ENCODE assay signal across 8 mouse cellular contexts in genomic region chr6:88074752-88075554, GRCm38 (mm10). TPM values are rescaled to one million over a fixed set of nuclear protein-coding genes. Genes with fewer than 3 reads are reported as not detected.
DNase-seq lines count a peak whose midpoint lies in the region; ATAC-seq and TF ChIP-seq lines count a peak whose summit lies in the region.

No protein-coding gene starts in this region.

- ATAC-seq in embryonic facial prominence, embryonic 14.5 days (ENCODE audit: low read depth), result peak; percentile 99
- ATAC-seq in limb, embryonic 13.5 days (ENCODE audit: low FRiP score, low read depth), result peak; percentile 99
- peak; percentile 96 for ATAC-seq in midbrain, embryonic 16.5 days

- peak; percentile 95 for TF ChIP-seq EP300 in heart, adult 2 months (IDR thresholded peaks at IDR 0.05; ENCODE audit: insufficient read depth, low read depth, low read length)

- peak overlapping the region; percentile 70 for H3K4me2 ChIP-seq in embryonic facial prominence, embryonic 14.5 days (ENCODE audit: low read depth, low read length)
- H3K4me2 ChIP-seq in limb, embryonic 13.5 days (replicated peaks), result peak overlapping the region; percentile 71
- H3K4me2 ChIP-seq in midbrain, embryonic 16.5 days (ENCODE audit: low read length), result peak overlapping the region; percentile 47

- H3K4me1 ChIP-seq in embryonic facial prominence, embryonic 14.5 days (ENCODE audit: control insufficient read depth, insufficient read depth, low read length), result no peaks in the 10 kb centered on the region
- H3K4me1 ChIP-seq in heart, adult 2 months (ENCODE audit: control insufficient read depth, insufficient read depth, low read length), result no peaks in the 10 kb centered on the region
- no peaks in the 10 kb centered on the region for H3K4me1 ChIP-seq in limb, embryonic 13.5 days
- H3K4me1 ChIP-seq in midbrain, embryonic 16.5 days (ENCODE audit: control insufficient read depth, insufficient read depth, low read length), result peaks cover 4% of the 10 kb centered on the region

- DNase-seq in 3T3-L1 (ENCODE audit: low read depth, low spot score), result peak; percentile 89
- peak; percentile 77 to 91 for DNase-seq in adrenal gland, postnatal 4 days (ENCODE audit: low spot score in 2 of 2)
- peak; percentile 98 for DNase-seq in embryonic facial prominence, embryonic 14.5 days (ENCODE audit: low spot score)
- DNase-seq in heart, adult 2 months, result peak; percentile 93 to 96
- peak; percentile 97 to 98 for DNase-seq in kidney, adult 8-10 months
- peak; percentile 83 to 91 for DNase-seq in spleen, postnatal 10 days (ENCODE audit: low spot score in 2 of 2)

- 5% methylated on average over 32 of the region's 32 CpGs for WGBS in embryonic facial prominence, embryonic 14.5 days
- WGBS in heart, adult 2 months, result 3% methylated on average over 32 of the region's 32 CpGs
- WGBS in limb, embryonic 13.5 days, result 4% methylated on average over 32 of the region's 32 CpGs
- WGBS in midbrain, embryonic 16.5 days, result 2% methylated on average over 32 of the region's 32 CpGs

- peak overlapping the region; percentile 87 for H3K27ac ChIP-seq in embryonic facial prominence, embryonic 14.5 days (replicated peaks; ENCODE audit: low read depth, low read length)
- peak overlapping the region; percentile 92 for H3K27ac ChIP-seq in heart, adult 2 months
- peak overlapping the region; percentile 86 for H3K27ac ChIP-seq in limb, embryonic 13.5 days
- peak overlapping the region; percentile 75 for H3K27ac ChIP-seq in midbrain, embryonic 16.5 days (ENCODE audit: low read length)

- no peaks in the 10 kb centered on the region for H3K9me3 ChIP-seq in embryonic facial prominence, embryonic 14.5 days (ENCODE audit: control insufficient read depth, low read length)
- no peaks in the 10 kb centered on the region for H3K9me3 ChIP-seq in limb, embryonic 13.5 days
- H3K9me3 ChIP-seq in midbrain, embryonic 16.5 days (replicated peaks; ENCODE audit: control insufficient read depth, low read length, poor library complexity, severe bottlenecking), result no peaks in the 10 kb centered on the region

- peak overlapping the region; percentile 63 for H3K9ac ChIP-seq in embryonic facial prominence, embryonic 14.5 days (ENCODE audit: low read depth, low read length)
- peak overlapping the region; percentile 35 for H3K9ac ChIP-seq in heart, adult 2 months (ENCODE audit: low read depth, low read length)
- peak overlapping the region; percentile 68 for H3K9ac ChIP-seq in limb, embryonic 13.5 days
- H3K9ac ChIP-seq in midbrain, embryonic 16.5 days (ENCODE audit: low read depth, low read length), result peak overlapping the region; percentile 49

- H3K36me3 ChIP-seq in embryonic facial prominence, embryonic 14.5 days (ENCODE audit: control insufficient read depth, insufficient read depth, low read length), result no peaks in the 10 kb centered on the region
- no peaks in the 10 kb centered on the region for H3K36me3 ChIP-seq in heart, adult 2 months (ENCODE audit: control insufficient read depth, insufficient read depth, low read length)
- no peaks in the 10 kb centered on the region for H3K36me3 ChIP-seq in limb, embryonic 13.5 days
- no peaks in the 10 kb centered on the region for H3K36me3 ChIP-seq in midbrain, embryonic 16.5 days (ENCODE audit: control insufficient read depth, insufficient read depth, low read length)

- peak overlapping the region; percentile 42 for H3K4me3 ChIP-seq in embryonic facial prominence, embryonic 14.5 days (ENCODE audit: low read depth, low read length)
- H3K4me3 ChIP-seq in heart, adult 2 months, result peak overlapping the region; percentile 55
- peak overlapping the region; percentile 47 for H3K4me3 ChIP-seq in limb, embryonic 13.5 days
- H3K4me3 ChIP-seq in midbrain, embryonic 16.5 days (ENCODE audit: low read depth, low read length), result peak overlapping the region; percentile 36

- H3K27me3 ChIP-seq in embryonic facial prominence, embryonic 14.5 days (replicated peaks; ENCODE audit: control insufficient read depth, insufficient read depth, low read length), result no peaks in the 10 kb centered on the region
- no peaks in the 10 kb centered on the region for H3K27me3 ChIP-seq in heart, adult 2 months (ENCODE audit: control insufficient read depth, insufficient read depth, low read length)
- peaks cover 15% of the 10 kb centered on the region; the same call in 1 of the 2 replicates for H3K27me3 ChIP-seq in limb, embryonic 13.5 days
- H3K27me3 ChIP-seq in midbrain, embryonic 16.5 days (ENCODE audit: control insufficient read depth, insufficient read depth, low read depth, low read length), result peaks cover 9% of the 10 kb centered on the region; the same call in 1 of the 2 replicates

- no peaks in the 10 kb centered on the region for H3K79me2 ChIP-seq in heart, adult 2 months (replicated peaks; ENCODE audit: control insufficient read depth, insufficient read depth, low read length)

- TF ChIP-seq POLR2A in heart, adult 2 months (IDR thresholded peaks at IDR 0.05; ENCODE audit: insufficient read depth, low read depth, low read length), result peak; percentile 74

- TF ChIP-seq CTCF in heart, adult 2 months (IDR thresholded peaks at IDR 0.05), result peak; percentile 97

- intact Hi-C loops in heart, adult 2 months (cut with DNase I), result loop anchor here (1.0 to 2.0 kb wide), 2 partner anchors 30 to 64 kb away; partner anchors contain the start of gene Rab7

RNA-seq across cellular contexts. Expression of gene Rpn1, which starts 9.3 kb away (rescaled TPM):
- total RNA-seq in adrenal gland, postnatal 4 days (2021), result 100 to 1,000 TPM; 212 to 219 TPM
- 391 and 414 TPM in 2 replicates for polyA plus RNA-seq in embryonic facial prominence, embryonic 14.5 days (2014; fragmentation: Nextera tagmentation; extraction: Ambion mirVana)
- total RNA-seq in heart, adult 2 months (2021), result 100 to 1,000 TPM; 107 to 114 TPM
- 67.7 and 131 TPM in 2 replicates for polyA plus RNA-seq in heart, adult 2 months (2012; rRNA removed)
- 391 and 427 TPM in 2 replicates for polyA plus RNA-seq in limb, embryonic 13.5 days (2015; fragmentation: Nextera tagmentation; extraction: Ambion mirVana)
- polyA plus RNA-seq in midbrain, embryonic 16.5 days (2015; fragmentation: Nextera tagmentation; extraction: Ambion mirVana), result 321 and 328 TPM in 2 replicates

RNA-seq across cellular contexts. Expression of gene Rab7, which starts 29.9 kb away (rescaled TPM):
- total RNA-seq in adrenal gland, postnatal 4 days (2021), result 100 to 1,000 TPM; 263 to 269 TPM
- 240 and 244 TPM in 2 replicates for polyA plus RNA-seq in embryonic facial prominence, embryonic 14.5 days (2014; fragmentation: Nextera tagmentation; extraction: Ambion mirVana)
- 100 to 1,000 TPM; 271 to 299 TPM for total RNA-seq in heart, adult 2 months (2021)
- polyA plus RNA-seq in heart, adult 2 months (2012; rRNA removed), result 212 and 344 TPM in 2 replicates
- 184 and 186 TPM in 2 replicates for polyA plus RNA-seq in limb, embryonic 13.5 days (2015; fragmentation: Nextera tagmentation; extraction: Ambion mirVana)
- 357 and 370 TPM in 2 replicates for polyA plus RNA-seq in midbrain, embryonic 16.5 days (2015; fragmentation: Nextera tagmentation; extraction: Ambion mirVana)

Comparison
In these comparisons a context has a peak if more than half of its experiments do, and no peak if none do; other contexts are left out.
1. Peak in every context shown above with its lines: DNase-seq, ATAC-seq, H3K4me3 ChIP-seq and H3K27ac ChIP-seq.